In the genomic region with DNA sequence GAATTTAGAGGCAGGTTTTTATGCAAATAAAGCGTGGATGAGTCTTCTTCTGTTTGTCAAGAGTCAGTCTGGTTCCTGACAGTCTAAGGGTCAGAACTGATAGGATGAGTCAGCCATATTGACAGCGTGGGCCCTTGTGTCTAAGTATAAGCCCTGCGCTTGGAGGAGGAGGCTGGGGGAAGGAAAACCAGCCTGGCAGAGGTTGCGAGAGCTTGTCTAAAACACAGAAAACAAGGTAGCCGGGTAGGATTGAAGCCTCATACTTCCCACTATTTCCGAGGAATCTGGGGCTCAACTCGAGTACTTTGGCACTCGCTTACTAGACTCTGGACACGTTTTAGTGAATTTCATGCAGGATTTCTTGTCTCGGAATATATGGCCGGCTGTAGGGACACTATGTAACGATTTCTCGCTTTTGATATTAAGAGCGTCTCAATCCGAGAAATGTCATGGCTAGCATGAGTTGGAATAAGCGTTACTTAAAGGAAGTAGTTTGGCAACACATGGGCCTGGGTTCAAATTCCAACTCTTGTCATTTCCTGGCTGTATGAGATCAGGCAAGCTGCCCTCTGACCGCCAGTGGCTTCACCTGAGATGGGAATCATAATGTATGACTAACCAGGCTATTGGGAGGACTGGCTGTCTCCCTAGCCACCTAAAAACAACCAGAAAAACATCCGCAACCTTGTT, we compare ENCODE assay signal across 8 mouse cellular contexts. TPM values are rescaled to one million over a fixed set of nuclear protein-coding genes. Genes with fewer than 3 reads are reported as not detected.
DNase-seq lines count a peak whose midpoint lies in the region; ATAC-seq lines count a peak whose summit lies in the region.

No protein-coding gene starts in this region.

- peak; percentile 8; the same call in 1 of the 2 replicates for ATAC-seq in intestine, embryonic 15.5 days

- peak overlapping the region; percentile 71 for H3K27ac ChIP-seq in intestine, embryonic 15.5 days

- no peak overlapping the region for H3K9ac ChIP-seq in intestine, embryonic 15.5 days

- no peaks in the 10 kb centered on the region for H3K27me3 ChIP-seq in intestine, embryonic 15.5 days (replicated peaks)

- peak; percentile 32 for DNase-seq in cerebellum, adult 11-12 months
- no peak for DNase-seq in cerebellum, postnatal 4 days (ENCODE audit: low spot score in 2 of 2)
- peak; percentile 5 for DNase-seq in kidney, adult 9 months
- no peak for DNase-seq in kidney, adult 11 months
- DNase-seq in 416B (ENCODE audit: low read depth): peak; percentile 71
- DNase-seq in retina, postnatal 1 day: no peak
- DNase-seq in ovary, postnatal 10 days (ENCODE audit: low spot score): no peak

- no peaks in the 10 kb centered on the region for H3K9me3 ChIP-seq in intestine, embryonic 15.5 days

- peaks cover 2% of the 10 kb centered on the region; the same call in 1 of the 2 replicates for H3K4me1 ChIP-seq in intestine, embryonic 15.5 days (replicated peaks)

- H3K4me3 ChIP-seq in intestine, embryonic 15.5 days (replicated peaks): no peak overlapping the region

- H3K4me2 ChIP-seq in intestine, embryonic 15.5 days (replicated peaks): peak overlapping the region; percentile 33; the same call in 1 of the 2 replicates

- WGBS in intestine, embryonic 15.5 days: 87% methylated on average over 18 of the region's 18 CpGs

- H3K36me3 ChIP-seq in intestine, embryonic 15.5 days: no peaks in the 10 kb centered on the region

RNA-seq across cellular contexts. Expression of a gene that starts 39.4 kb away (rescaled TPM):
- polyA plus RNA-seq in intestine, embryonic 15.5 days (2015; fragmentation: Nextera tagmentation; extraction: Ambion mirVana): 11.1 and 12.0 TPM in 2 replicates

Comparison
In these comparisons a context has a peak if more than half of its experiments do, and no peak if none do; other contexts are left out.
1. DNase-seq: peak in cerebellum, adult 11-12 months (single experiment), kidney, adult 9 months (single experiment) and 416B (single experiment); none in cerebellum, postnatal 4 days (0 of 2), kidney, adult 11 months (single experiment), retina, postnatal 1 day (single experiment) and ovary, postnatal 10 days (single experiment).